Mouse (Mus musculus): ENCODE data around the gene Gm5726. TPM values are rescaled to one million over a fixed set of nuclear protein-coding genes. Genes with fewer than 3 reads are reported as not detected.
"Not testable (repeated sequence)": the region's sequence is repeated elsewhere in the genome, so short reads cannot be mapped to it uniquely, and the experiment has no call there.

The Gm5726 gene
- not detected for total RNA-seq (2021)
- long read RNA-seq, experiment 1, result 0 reads
- long read RNA-seq, experiment 2, result 0 reads

DNA sequence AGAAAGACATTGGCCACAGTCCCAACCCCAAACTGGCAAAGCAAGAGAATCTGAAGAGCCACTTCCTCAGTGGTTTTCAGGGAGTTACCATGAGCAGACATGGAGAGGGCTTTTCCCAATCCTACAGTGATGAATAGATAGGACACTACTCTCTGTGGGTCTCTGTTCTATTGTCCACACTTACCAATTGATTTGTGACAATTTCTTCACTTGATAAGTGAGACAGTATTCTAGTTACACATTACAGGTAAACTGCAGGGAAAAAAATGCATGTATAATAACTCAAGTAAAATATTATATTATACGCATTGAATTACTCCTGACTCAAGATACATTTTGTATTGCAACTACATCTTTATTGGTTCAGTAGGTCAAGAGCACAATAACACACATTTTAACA is at the start of gene Gm5726:
Gene Gm5726 (minus strand): TSS at position 101 of the 400 bp plus-strand sequence.
- not testable (repeated sequence) for DNase-seq

DNA sequence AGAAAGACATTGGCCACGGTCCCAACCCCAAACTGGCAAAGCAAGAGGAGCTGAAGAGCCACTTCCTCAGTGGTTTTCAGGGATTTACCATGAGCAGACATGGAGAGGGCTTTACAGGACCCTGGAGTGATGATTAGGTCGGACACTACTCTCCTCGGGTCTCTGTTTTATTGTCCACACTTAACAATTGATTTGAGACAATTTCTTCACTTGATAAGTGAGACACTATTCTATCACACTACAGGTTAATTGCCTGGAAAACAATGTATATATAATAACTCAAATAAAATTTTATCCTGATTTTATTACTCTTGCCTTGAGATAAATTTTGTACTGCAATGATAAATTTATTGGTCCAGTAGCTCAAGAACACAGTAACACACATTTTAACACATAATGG is 30.6 kb upstream of the Gm5726 start, which contains the start of gene Gm4141:
Gene Gm4141 (minus strand): TSS at position 101 of the 400 bp plus-strand sequence.
- not testable (repeated sequence) for DNase-seq

GRCm38 (mm10) chr7:20533537-20533936 is 12.0 kb downstream of the Gm5726 start, which contains the start of gene Vmn1r104:
TSS of gene Vmn1r104 (plus strand) at chr7:20533837.
- DNase-seq, result not testable (repeated sequence)

DNA sequence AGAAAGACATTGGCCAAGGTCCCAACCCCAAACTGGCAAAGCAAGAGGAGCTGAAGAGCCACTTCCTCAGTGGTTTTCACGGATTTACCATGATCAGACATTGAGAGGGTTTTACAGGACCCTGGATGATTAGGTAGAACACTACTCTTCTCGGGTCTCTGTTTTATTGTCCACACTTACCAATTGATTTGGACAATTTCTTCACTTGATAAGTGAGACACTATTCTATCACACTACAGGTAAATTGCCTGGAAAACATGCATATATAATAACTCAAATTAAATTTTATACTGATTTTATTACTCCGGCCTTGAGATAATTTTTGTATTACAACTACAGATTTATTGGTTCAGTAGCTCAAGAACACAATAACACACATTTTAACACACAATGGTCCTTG is 35.1 kb downstream of the Gm5726 start, which contains the start of gene Vmn1r103:
Gene Vmn1r103 (minus strand): TSS at position 101 of the 400 bp plus-strand sequence.
- not testable (repeated sequence) for DNase-seq

Other genes starting within 250 kb of the Gm5726 start
- not detected for gene Gm4133, start 211.7 kb downstream of the Gm5726 start, total RNA-seq (2021)
- gene Gm5728, start 170.3 kb downstream of the Gm5726 start, total RNA-seq (2021), result not detected
- gene Vmn1r100, start 127.8 kb downstream of the Gm5726 start, total RNA-seq (2021), result not detected
- not detected for gene Vmn1r101, start 103.2 kb downstream of the Gm5726 start, total RNA-seq (2021)
- not detected for gene Gm10670, start 70.8 kb downstream of the Gm5726 start, total RNA-seq (2021)
- gene Vmn1r103, start 35.2 kb downstream of the Gm5726 start, total RNA-seq (2021), result not detected
- gene Vmn1r104, start 11.9 kb downstream of the Gm5726 start, total RNA-seq (2021), result not detected
- gene Gm4141, start 30.5 kb upstream of the Gm5726 start, total RNA-seq (2021), result not detected
- gene Gm4513, start 53.3 kb upstream of the Gm5726 start, total RNA-seq (2021), result not detected
- not detected for gene Vmn1r107, start 123.2 kb upstream of the Gm5726 start, total RNA-seq (2021)
- gene Vmn1r111, start 157.5 kb upstream of the Gm5726 start, total RNA-seq (2021), result not detected
- gene Gm10668, start 184.9 kb upstream of the Gm5726 start, total RNA-seq (2021), result not detected
- not detected for gene Vmn1r112, start 225.4 kb upstream of the Gm5726 start, total RNA-seq (2021)
- not detected for gene Vmn1r113, start 241.5 kb upstream of the Gm5726 start, total RNA-seq (2021)